9 mouse cellular contexts compared by ENCODE assay signal in genomic region chr8:11215231-11215630, GRCm38 (mm10).
A peak's percentile ranks its signal among the peaks of the same experiment; 100 is the strongest.
DNase-seq lines count a peak whose midpoint lies in the region; ATAC-seq and TF ChIP-seq lines count a peak whose summit lies in the region.
"Had no signal": no experiment of that assay in that cellular context is flagged by ENCODE, and none has a peak within 500 bp of the region (broad histone marks: within the 10 kb centered on the region; RNA-seq: fewer than 3 reads in every experiment).

No protein-coding gene starts in this region.

- no peak overlapping the region for H3K9ac ChIP-seq in forebrain, postnatal 0 days
- H3K9ac ChIP-seq in intestine, postnatal 0 days (ENCODE audit: low read depth, low read length), result no peak overlapping the region
- no peak overlapping the region for H3K9ac ChIP-seq in midbrain, embryonic 14.5 days (replicated peaks; ENCODE audit: low read length)

- no peak overlapping the region for H3K27ac ChIP-seq in thymus, adult 2 months (ENCODE audit: control insufficient read depth, insufficient read depth, low read length)
- no peak overlapping the region for H3K27ac ChIP-seq in forebrain, postnatal 0 days (ENCODE audit: low read depth, low read length)
- no peak overlapping the region for H3K27ac ChIP-seq in intestine, postnatal 0 days (ENCODE audit: low read depth, low read length)
- H3K27ac ChIP-seq in limb, embryonic 10.5 days, result no peak overlapping the region
- no peak overlapping the region for H3K27ac ChIP-seq in midbrain, embryonic 14.5 days (replicated peaks; ENCODE audit: low read depth, low read length)

- no peak for TF ChIP-seq POLR2A in thymus, adult 2 months (IDR thresholded peaks at IDR 0.05; ENCODE audit: control insufficient read depth, extremely low read depth, insufficient read depth, low read length, poor library complexity)

- no peaks in the 10 kb centered on the region for H3K27me3 ChIP-seq in thymus, adult 2 months (ENCODE audit: control insufficient read depth, insufficient read depth, low read length)
- no peaks in the 10 kb centered on the region for H3K27me3 ChIP-seq in forebrain, postnatal 0 days (ENCODE audit: insufficient read depth, low read length)
- H3K27me3 ChIP-seq in intestine, postnatal 0 days (replicated peaks; ENCODE audit: control insufficient read depth, insufficient read depth, low read length), result no peaks in the 10 kb centered on the region
- no peaks in the 10 kb centered on the region for H3K27me3 ChIP-seq in limb, embryonic 10.5 days (ENCODE audit: low read depth, poor library complexity, severe bottlenecking)
- H3K27me3 ChIP-seq in midbrain, embryonic 14.5 days (ENCODE audit: control insufficient read depth, insufficient read depth, low read length), result no peaks in the 10 kb centered on the region

- TF ChIP-seq CTCF in thymus, adult 2 months (IDR thresholded peaks at IDR 0.05; ENCODE audit: borderline replicate concordance, control insufficient read depth, extremely low read depth, insufficient read depth, low read length, poor library complexity), result no peak
- peak; percentile 79 for TF ChIP-seq CTCF in forebrain, postnatal 0 days (IDR thresholded peaks at IDR 0.05; ENCODE audit: low read depth)
- TF ChIP-seq CTCF in intestine, postnatal 0 days (IDR thresholded peaks at IDR 0.05; ENCODE audit: low read depth), result peak; percentile 91

- no peaks in the 10 kb centered on the region for H3K9me3 ChIP-seq in forebrain, postnatal 0 days (ENCODE audit: low read length)
- H3K9me3 ChIP-seq in intestine, postnatal 0 days (ENCODE audit: control insufficient read depth), result no peaks in the 10 kb centered on the region
- no peaks in the 10 kb centered on the region for H3K9me3 ChIP-seq in limb, embryonic 10.5 days (replicated peaks)
- no peaks in the 10 kb centered on the region for H3K9me3 ChIP-seq in midbrain, embryonic 14.5 days (ENCODE audit: control insufficient read depth, low read length)

- peak; percentile 27 for DNase-seq in thymus, adult 2 months
- no peak for DNase-seq in thymus, adult 18-20 months
- peak; percentile 24 for DNase-seq in cerebellum, adult 11 months
- DNase-seq in forebrain, postnatal 0 days, result peak; percentile 68
- peak; percentile 57 for DNase-seq in limb, embryonic 10.5 days (ENCODE audit: low spot score)
- peak; percentile 84 for DNase-seq in midbrain, embryonic 14.5 days
- peak; percentile 67 for DNase-seq in testis, postnatal 10 days (ENCODE audit: low spot score)

- H3K4me3 ChIP-seq in thymus, adult 2 months (ENCODE audit: control insufficient read depth, insufficient read depth, low read length), result no peak overlapping the region
- H3K4me3 ChIP-seq in forebrain, postnatal 0 days (ENCODE audit: low read depth, low read length), result no peak overlapping the region
- no peak overlapping the region for H3K4me3 ChIP-seq in intestine, postnatal 0 days (ENCODE audit: low read depth, low read length)
- H3K4me3 ChIP-seq in limb, embryonic 10.5 days, result no peak overlapping the region
- no peak overlapping the region for H3K4me3 ChIP-seq in midbrain, embryonic 14.5 days (replicated peaks; ENCODE audit: low read depth, low read length)
- H3K4me3 ChIP-seq: erythroblast, embryonic 14.5 days had no signal

- WGBS in thymus, adult 2 months, result 36% methylated on average over 1 of the region's 1 CpGs
- WGBS in forebrain, postnatal 0 days, result 9% methylated on average over 1 of the region's 1 CpGs
- 38% methylated on average over 1 of the region's 1 CpGs for WGBS in intestine, postnatal 0 days
- WGBS in limb, embryonic 10.5 days, result 55% methylated on average over 1 of the region's 1 CpGs
- WGBS in midbrain, embryonic 14.5 days, result 30% methylated on average over 1 of the region's 1 CpGs

- peak; percentile 93 for ATAC-seq in forebrain, postnatal 0 days
- ATAC-seq in intestine, postnatal 0 days, result peak; percentile 57; the same call in 1 of the 2 replicates
- ATAC-seq in midbrain, embryonic 14.5 days (ENCODE audit: low FRiP score, low TSS enrichment), result peak; percentile 76; the same call in 1 of the 2 replicates

- no peak overlapping the region for H3K4me2 ChIP-seq in forebrain, postnatal 0 days (ENCODE audit: low read depth)
- H3K4me2 ChIP-seq in intestine, postnatal 0 days (replicated peaks; ENCODE audit: low read depth), result no peak overlapping the region
- no peak overlapping the region for H3K4me2 ChIP-seq in midbrain, embryonic 14.5 days (ENCODE audit: low read length)

- no peaks in the 10 kb centered on the region for H3K36me3 ChIP-seq in thymus, adult 2 months (ENCODE audit: control insufficient read depth, insufficient read depth, low read length)
- peaks cover 29% of the 10 kb centered on the region for H3K36me3 ChIP-seq in forebrain, postnatal 0 days (ENCODE audit: insufficient read depth)
- H3K36me3 ChIP-seq in intestine, postnatal 0 days (ENCODE audit: control insufficient read depth, insufficient read depth), result peaks cover 40% of the 10 kb centered on the region
- peaks cover 99% of the 10 kb centered on the region for H3K36me3 ChIP-seq in limb, embryonic 10.5 days
- H3K36me3 ChIP-seq in midbrain, embryonic 14.5 days (ENCODE audit: control insufficient read depth, insufficient read depth, low read length), result no peaks in the 10 kb centered on the region

- H3K4me1 ChIP-seq in thymus, adult 2 months (replicated peaks; ENCODE audit: control insufficient read depth, insufficient read depth, low read length), result no peaks in the 10 kb centered on the region
- H3K4me1 ChIP-seq in forebrain, postnatal 0 days (ENCODE audit: insufficient read depth), result no peaks in the 10 kb centered on the region
- H3K4me1 ChIP-seq in intestine, postnatal 0 days (replicated peaks; ENCODE audit: control insufficient read depth, insufficient read depth, low read length), result no peaks in the 10 kb centered on the region
- no peaks in the 10 kb centered on the region for H3K4me1 ChIP-seq in limb, embryonic 10.5 days
- no peaks in the 10 kb centered on the region for H3K4me1 ChIP-seq in midbrain, embryonic 14.5 days (ENCODE audit: control insufficient read depth, insufficient read depth, low read length)

Comparison
In these comparisons a context has a peak if more than half of its experiments do, and no peak if none do; other contexts are left out.
1. DNase-seq: peak in thymus, adult 2 months (single experiment), cerebellum, adult 11 months (single experiment), forebrain, postnatal 0 days (single experiment), limb, embryonic 10.5 days (single experiment), midbrain, embryonic 14.5 days (single experiment) and testis, postnatal 10 days (single experiment); none in thymus, adult 18-20 months (0 of 2).
2. Peak in every context shown above with its lines, with median percentiles within 50 percentile points of each other: ATAC-seq.